Mouse (Mus musculus) retina, postnatal 1 day (tissue): ENCODE measurements around the gene Fbxl17.

ENCODE experiments used
- DNase-seq: peaks from one replicate; pipeline ENCODE4 v3.0.0-alpha.2; 2012

Gene Fbxl17

DNA sequence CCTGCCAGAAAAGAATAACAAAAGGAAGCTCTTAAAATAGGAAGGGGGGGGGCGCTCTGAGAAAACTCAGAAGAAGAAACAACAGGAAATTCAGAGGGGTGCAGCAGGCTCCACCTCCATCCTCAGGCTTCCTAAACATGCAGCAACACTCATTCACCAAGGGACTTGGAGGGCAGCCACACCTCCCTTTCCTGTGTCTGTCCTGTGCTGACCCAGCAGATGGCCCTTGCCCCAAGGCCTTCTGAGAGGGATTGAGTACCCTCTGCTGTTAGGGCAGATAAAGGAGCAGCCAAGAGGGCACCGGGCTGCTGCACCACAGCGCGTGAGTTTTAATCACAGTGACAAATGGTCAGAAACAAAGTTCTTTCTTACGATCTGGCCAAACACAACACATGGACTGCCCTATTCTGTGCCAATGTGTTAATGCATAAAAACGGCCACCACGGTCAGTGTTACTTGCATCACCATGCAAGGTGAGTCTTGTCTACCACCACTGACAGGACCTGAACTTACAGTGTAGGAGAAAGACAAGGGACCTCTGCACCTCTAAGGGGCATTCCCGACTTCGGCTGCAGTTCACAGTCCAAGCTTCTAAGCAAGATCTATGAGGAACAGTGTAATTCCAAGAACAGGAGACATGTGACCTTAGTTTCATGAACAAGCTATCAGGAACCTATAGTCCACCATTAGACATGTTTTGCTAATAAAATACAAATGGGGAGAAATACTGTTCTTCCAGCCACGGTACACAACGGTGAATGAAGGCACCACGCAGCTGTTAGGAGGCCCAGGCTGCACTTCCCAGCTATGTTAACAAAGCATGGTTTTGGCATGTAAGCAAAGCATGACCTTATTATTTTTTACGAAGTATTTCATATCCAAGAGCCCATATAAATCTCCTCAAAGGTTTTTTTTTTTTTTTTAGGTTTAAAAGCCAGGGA, 96.8 kb downstream of the Fbxl17 start:
- no peak for DNase-seq

DNA sequence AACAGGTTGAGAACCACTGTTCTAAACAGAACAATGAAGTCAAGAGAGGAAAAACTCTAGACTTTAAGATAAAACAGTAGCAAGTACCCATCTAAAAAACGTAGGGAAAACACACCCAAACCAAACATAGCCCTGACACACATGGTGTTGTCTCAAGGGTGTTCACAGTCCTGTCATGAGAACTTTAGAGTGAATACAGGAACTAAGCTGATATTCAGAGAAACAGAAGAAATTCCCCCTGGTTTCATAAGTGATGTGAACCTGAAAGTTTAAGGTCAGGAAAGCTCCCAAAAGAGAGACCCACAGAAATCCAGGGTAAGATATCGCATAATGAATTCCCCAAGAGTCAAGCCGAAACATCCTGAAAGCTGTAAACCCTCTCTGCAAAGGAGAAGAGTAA, 97.6 kb downstream of the Fbxl17 start:
- no peak for DNase-seq

DNA sequence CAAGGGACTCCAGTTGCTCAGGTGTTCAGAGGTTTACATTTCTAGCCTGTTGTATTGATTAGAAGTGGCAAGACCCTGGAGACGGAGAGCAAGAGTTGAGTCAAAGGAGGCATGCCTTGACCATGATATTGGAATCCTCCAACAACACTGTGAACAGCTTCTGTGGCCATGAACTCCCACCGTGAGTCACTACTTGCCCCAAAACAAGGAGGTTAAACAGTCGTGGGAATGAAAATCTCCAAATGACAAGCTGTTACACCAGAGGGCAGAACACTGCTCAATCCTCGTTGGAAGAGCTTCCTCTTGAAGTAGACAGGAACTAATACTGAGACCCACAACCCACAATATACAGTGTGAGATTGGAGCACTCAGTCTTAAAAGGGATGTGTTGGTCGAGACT, 99.2 kb downstream of the Fbxl17 start:
- DNase-seq = no peak

DNA sequence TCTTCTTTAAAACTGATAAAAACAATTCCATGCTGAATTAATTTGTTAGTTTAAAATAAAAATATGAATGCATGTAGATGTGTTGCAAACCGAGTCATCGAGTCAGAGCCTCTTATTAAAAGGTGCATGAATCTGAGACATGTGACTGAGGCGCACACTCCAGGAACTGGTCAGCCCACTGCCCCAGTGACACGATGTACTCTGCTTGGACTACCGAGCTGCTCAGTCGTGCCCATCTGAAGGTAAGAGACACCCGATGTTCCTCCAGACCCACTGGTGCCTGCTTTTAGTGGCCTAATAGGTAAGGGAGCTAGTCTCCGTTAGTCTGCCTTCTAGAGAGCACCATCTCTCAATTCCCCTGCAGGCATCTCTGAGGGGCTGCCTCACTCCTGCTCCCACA, 100.0 kb downstream of the Fbxl17 start:
- DNase-seq = no peak

DNA sequence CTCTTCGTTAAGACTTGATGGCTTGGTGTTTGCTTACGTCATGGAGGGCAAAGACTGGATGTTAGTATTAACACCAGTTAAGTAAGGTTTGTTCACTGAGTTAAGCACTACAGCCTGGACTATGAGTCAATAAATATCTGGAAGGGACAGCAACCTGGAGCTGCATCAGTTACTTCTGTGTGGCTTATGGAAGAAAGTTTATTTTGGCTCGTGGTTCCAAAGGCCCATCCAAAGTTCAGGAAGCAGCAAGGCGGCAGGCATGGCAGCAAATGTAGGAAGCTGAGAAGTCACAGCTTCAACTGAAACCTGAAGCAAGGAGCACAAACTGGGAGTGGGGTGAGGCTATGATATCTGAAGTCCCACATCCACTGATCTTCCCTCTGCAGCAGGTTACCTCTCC, 108.3 kb downstream of the Fbxl17 start:
- no peak for DNase-seq

DNA sequence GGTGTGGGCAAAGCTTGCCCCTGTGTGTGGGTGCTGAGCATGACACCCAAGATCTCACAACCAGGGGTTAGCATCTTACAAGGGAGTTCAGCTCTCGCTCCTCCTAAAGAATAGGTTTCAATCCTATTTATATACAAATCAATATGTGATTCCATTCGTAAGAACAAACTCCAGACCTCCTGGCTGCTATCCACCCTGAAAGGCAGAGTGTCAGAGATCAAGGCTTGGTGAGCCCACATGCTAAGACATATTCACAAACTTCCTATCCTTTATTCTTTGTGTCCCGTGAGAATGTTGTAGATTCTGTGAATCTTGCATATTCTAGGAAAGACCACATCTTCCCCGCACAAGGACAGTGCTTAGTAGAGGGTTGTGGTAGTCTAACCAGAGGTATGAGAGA, 108.9 kb downstream of the Fbxl17 start:
- DNase-seq = no peak

DNA sequence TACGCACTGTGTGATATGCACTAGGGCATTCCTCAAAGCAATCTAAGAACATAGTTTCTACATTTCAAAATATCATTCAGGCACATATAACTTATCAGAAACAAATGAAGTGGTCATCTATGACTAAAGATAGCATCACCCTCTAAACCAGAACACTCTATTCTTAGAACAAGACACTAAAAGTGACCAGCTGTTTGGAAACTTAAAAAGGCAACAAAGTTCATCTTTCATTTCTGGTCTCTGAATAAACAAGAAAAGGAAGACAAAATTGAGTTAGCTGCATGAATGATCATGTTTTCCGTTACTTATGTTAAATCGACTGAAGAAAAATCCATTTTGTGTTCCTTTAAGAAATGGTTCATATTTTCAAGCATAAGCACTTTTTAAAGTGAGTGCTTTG, 128.8 kb downstream of the Fbxl17 start:
- DNase-seq = no peak

DNA sequence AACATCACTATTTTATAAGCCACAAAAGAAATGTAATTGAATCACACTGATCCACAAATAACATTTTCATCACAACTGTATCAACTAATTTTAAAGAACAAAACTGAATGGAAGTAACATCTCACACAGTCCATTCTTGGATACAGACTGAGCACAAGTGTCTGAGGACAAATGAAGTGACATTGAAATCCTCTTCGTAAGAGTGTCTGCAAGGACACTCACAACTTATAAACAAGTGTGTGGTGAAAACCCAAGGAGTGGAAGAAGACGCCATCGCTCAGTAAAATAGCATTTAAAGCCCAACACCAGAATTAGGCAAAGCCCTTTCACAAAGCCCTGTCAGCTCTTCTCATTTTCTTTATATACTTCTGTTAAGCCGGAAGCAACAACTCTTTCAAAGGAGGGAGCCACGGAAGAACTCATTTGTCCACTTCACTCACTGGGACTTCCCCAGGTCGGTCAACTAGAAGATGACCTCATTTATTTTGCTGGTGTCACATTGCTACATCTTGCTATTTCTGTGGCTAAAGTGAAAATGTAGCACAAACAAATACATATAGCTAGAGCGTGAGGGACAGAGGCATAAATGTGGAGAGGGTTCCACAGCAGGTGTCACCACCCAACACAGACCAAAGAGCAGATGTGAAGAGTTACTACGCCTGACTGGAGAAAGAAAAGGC, 130.0 kb downstream of the Fbxl17 start:
- peak; percentile 18 for DNase-seq

DNA sequence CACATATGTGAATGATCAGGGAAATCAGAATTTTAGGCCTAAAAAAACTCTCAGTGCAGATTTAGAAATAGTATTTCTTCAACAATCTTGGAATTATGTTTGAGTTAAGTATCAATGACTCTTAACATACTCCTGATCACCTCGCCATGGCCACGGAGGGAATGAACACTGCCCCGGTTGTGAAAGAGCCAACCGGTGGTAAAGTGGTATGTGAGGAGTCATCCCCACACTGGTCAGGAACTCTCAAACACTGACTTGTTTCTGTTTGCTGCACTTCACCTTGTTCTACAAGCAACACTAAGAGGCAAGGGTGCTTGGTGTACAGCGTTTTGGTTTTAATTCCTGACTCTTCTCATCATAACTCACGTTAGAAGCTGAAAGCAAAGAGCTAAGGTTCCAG, 132.3 kb downstream of the Fbxl17 start:
- DNase-seq = no peak

DNA sequence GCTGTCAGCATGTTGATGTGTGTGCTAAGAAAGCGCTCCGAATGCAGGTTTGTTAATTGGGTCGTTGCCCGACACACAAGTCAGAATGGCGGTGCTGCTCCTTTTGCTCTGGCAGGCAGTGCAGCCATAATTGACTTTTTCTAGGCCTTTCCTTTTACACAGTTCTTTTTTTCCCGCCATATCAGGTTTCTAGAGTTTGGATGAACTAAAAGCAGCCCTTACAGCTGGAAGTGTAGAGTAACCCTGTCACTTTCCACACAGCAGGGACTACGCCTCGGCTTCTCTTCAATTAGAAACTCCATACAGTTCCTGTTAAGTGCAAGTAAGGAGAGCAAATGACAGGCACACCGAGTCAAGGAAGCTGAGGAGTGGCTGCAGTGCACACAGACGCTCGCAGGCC, 133.8 kb downstream of the Fbxl17 start:
- DNase-seq = peak; percentile 31

DNA sequence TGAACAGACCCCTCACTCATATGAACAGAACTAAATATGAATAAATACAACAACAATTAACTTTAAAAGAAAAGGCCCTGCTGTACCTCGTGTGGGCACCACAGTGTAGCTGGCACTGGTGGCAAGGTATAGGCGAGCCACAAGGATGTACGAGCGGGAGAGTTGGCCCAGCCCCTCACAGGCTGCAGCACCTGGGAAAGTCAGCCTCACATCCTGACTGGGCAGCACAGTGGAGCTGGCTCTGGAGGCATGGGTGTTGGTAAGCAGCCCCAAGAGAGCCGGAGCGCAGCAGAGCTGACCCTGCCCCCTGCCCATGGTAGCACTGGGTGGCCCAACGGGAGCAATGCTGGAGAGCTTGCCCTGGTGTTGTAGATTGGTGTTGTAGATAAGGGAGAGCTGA, 135.2 kb downstream of the Fbxl17 start:
- no peak for DNase-seq

DNA sequence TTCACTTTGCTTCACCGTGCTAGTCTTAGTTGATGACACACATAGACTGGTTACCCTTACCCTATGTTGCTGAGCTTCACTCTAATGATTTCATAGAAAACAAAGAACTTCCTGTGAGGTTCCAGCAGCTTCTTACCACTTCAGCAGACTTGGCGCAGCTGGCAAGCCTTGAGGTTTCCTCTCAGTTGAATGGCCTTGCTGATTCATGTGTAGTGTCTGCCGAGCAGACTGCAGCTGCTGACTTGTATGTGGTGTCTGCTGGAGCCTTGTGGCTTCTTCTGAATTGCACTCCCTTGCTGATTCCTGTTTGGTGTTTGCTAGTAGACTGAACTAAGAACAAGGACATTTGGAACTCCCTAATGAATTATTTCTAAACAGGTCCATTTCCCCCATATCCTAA, 137.6 kb downstream of the Fbxl17 start:
- peak; percentile 43 for DNase-seq

DNA sequence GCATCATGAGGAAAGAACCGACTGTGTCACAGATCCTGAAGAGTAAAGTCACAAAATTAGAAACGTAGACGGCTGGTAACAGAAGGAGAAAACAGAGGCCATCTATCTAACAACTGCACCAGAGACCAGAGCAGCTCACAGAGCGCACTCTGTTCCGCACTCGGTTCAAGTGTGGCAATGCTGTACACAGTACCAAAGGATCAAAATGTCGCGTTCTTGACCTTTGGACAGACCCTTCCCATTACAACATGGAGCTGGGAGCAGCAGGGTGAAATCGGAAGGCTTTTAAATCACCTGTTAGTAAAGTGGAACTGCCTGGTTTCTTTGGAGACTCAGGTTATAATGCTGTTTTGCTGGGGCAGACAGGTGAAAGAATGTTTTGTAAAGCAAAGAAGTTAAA, 138.1 kb downstream of the Fbxl17 start:
- no peak for DNase-seq

DNA sequence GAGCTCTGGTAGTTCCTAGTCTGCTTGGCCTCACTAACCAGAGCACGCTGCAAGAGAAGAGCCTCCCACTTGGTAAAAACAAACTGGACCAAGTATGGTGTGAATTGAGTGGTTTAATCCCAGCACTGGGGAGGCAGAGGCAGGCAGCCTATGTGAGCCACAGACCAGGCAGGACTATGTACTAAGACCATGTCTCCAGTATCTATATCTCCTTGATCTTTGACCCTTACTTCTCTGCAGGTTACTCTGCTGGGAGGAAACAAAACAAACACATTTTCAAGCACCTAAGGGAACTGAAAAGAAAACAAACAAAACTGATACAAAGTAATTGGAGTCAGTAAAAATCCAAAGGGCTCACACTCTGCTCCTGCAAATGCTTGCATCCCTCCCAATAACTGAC, 141.0 kb downstream of the Fbxl17 start:
- no peak for DNase-seq

DNA sequence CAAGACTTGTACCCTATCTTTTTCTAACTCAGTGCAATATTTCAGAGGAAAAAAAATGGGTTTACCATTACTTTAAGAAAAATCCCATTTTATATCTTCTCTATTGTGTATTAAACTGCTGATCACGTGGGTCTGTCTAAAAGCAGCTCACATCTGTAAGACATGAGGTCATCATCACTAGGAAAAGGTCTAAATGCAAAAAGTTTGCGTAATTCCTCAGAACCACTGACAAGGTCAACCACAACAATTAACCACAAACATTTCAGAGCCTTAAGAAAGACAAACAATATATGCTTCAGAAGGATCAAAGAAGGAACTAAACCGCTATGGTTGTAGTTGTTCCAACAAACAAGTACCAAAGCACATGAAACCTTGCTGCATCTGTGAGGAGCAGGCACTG, 143.6 kb downstream of the Fbxl17 start:
- DNase-seq = no peak

DNA sequence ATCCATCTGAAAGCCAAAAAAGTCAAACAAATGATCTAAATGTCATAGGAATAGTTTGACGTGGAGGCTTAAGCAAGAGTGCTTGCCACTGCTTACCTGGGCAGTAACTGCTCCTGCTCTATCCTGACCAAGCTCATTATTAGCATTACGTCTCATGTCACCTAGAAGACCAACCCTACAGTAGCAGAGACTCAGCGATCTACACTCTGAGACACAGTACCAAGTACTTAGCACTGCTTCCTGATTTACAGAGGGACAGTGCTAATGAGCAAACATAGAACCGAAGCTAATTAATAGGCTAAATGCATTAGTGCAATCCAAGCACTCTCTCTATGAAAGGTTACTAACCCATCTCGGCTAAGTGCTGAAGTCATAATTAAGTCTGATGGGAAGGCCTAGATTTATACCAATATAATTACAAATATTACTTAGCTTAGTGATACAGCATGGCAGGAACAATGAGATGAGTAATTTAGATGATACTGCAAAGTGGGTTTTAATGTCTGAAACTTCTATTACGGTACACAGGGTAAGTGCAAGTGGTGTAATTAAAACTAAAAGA, 147.1 kb downstream of the Fbxl17 start:
- peak; percentile 23 for DNase-seq

DNA sequence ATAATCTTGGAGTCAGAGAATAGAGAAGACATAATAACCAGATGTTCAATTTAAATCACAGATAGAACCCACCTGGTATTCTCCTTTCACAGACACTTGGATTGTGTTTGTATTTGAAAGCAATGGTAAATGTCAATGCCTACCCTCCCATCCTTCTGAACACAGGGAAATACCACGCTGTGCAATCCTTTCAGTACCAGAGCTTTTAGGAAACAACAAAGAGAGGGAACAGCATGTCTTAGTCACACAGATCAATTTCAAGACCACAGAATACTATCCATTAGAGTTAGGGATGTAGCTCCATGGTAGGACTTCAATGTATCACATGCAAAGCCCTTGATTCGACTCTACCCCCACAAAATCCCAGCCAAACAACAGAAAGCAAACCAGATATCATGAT, 148.1 kb downstream of the Fbxl17 start:
- DNase-seq = no peak

DNA sequence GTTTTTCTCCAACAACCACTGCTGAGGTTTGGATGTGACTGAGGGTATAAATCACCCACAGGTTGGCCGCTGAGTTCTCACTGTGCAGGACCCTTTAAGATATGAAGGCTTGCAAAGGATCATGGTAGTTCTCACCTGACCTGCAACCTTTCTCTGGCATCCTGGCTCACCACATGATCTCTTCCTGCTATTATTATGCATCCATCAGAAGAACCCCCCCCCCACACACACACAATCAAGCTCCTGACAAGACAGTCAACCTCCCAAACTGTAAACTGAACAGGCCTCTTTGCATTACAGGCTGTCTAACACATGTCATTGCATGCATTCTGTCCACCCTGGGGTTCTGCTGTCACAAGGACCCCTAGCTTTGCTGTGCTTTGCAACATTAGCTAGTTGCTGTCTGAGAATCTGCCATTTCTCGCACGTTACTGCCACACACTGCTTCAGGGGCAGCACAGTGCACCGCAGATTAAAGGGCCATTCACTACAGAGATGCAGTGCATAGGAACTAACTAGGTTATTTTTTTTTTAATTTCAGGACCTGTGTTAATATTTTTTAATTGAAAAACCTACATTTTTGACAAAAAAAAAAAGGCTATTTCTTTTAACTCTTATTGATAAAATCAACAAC, 148.8 kb downstream of the Fbxl17 start:
- no peak for DNase-seq

DNA sequence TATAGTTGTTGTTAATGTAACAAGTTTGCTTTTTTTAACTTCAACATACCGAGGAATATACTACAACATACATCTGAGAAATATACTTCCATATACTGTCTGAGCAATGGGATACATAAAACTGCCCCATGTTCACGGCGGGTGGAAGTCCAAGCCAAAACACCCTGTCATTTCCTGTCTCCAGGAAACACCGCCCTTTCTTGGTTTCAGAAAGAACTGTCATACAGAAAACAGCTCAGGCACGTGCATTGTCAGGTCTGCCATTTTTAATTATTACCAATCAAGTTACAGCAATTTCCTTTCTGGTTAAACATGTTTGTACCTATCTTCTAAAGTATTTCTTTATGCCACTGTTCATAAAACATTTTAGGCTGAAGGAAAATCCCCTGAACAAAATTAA, 155.7 kb downstream of the Fbxl17 start:
- DNase-seq = no peak

DNA sequence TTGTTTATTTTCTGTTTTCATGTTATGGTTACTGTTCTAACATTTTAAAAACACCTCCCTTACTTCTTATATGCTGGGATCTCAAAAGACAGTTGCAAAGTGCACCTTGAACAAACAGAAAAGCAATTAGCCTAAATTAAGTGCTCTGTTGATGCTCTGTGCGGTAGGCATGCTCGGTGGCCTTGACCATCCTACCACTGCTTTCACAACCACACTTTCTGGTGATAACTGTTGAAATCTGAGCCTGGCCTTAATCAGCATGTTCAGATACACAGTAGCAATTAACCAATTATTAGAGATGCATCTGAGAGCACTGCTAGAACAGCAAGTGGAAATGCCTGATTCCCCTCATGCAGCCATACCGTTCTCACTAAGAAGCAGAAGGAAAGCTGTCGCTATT, 156.7 kb downstream of the Fbxl17 start:
- no peak for DNase-seq

DNA sequence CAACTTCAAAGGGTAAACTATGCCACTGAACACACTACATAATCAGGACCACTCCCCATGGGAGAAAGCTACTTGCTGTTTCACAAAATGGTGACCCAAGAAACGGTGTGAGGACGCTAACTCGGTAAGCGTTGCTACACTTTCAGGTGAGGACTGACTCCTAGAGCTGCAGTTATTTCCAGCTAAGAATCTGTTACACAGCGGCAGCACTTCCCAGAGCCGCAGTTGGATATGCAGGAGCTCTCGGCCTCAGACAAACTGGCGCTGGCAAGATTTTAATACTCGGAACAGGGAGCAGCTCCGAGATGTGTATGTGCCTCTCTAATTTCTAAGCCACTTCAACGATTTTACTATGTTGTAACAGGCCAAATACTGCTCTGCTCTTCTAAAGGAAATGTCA, 157.4 kb downstream of the Fbxl17 start:
- no peak for DNase-seq

DNA sequence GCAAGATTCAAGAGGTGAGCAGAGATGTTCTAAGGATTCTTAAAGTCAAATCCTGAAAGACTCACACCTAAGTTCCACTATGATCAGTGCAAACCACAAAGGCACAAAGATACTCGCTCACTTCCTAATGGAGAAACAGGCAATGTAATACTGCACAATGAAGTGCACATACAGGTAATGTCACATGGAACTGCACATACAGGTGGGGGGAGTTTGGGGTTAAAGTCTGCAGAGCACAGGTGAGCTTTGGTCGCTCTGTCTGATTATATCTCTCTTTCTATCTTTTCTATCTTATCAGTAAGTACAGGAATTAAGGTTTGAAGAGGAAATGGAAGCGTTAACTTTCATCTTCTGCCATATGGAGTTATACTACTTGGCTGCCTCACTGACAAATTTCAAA, 158.6 kb downstream of the Fbxl17 start:
- DNase-seq = no peak

DNA sequence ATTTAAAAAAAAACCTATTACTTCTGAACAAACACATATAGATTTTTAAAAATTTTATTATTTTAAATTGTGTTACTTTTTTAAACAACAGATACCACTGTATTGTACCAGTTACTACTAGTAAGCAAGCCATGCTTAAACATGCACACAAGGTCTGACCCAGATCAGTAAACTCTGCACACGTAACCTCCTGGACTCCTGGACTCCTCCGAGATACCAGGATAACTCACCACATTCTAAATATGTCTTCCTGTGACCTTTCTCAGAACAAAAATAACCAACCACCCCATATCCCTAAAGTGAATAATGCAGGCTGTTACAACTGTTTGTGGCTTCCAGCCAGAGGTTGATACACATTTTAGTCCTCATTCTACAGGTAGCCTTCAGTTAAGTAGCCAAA, 170.9 kb downstream of the Fbxl17 start:
- no peak for DNase-seq

DNA sequence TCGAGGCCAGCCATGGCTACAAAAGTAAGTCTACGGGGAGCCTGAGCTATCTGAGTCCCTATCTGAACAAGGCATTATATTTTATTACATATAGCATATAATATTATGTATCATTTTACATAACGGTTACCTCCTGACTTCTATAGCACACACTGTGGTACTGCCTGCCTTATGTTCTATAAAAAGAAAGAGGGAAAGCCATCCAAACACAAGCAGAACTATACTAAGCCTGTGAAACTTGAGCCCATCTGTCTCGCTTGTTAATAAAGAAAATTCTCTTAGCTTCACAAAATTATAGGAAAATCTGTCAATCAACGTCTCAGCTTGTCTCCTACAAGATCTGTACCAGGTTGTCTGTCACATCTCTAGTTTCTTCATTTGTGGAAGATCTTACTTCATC, 173.6 kb downstream of the Fbxl17 start:
- DNase-seq = no peak
